7 mouse cellular contexts compared by ENCODE assay signal in the genomic region with DNA sequence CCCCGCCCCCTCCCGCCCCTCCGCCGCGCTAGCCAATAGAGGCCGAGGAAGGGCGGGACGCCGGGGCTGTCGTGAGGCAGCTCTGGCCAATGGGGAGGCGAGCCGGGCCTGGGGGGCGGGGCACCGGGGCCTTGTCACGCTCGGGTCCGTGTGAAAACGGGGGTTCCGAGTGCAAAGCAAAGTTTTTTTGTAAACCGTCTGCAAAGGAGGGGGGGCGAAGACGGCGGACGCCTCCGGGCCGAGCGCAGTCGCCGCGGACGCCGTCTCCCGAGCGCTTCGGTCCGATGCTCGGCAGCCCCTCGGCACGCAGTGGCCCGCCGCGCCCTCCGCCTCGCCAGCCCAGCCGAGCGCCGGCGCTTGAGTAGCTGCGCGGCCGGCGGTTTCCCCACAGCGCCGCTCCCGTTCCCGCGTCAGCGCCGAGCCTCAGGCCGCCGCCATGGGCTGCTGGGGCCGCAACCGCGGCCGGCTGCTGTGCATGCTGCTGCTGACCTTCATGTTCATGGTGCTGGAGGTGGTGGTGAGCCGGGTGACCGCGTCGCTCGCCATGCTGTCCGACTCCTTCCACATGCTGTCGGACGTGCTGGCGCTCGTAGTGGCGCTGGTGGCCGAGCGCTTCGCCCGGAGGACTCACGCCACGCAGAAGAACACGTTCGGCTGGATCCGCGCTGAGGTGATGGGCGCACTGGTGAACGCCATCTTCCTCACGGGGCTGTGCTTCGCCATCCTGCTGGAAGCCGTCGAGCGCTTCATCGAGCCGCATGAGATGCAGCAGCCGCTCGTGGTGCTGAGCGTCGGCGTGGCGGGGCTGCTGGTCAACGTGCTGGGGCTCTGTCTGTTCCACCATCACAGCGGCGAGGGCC. TPM values are rescaled to one million over a fixed set of nuclear protein-coding genes. Genes with fewer than 3 reads are reported as not detected.
DNase-seq lines count a peak whose midpoint lies in the region; ATAC-seq lines count a peak whose summit lies in the region.

A gene (plus strand): TSS at position 197 of the 860 bp plus-strand sequence.

- peak; percentile 100 for DNase-seq in adrenal gland, postnatal 10 days
- peak; percentile 99 for DNase-seq in embryonic facial prominence, embryonic 10.5 days (ENCODE audit: low spot score)
- peak; percentile 100 for DNase-seq in heart, adult 11 months
- peak; percentile 99 for DNase-seq in kidney, adult 18-20 months
- peak; percentile 98 for DNase-seq in limb, embryonic 11.5 days (ENCODE audit: low spot score)
- peak; percentile 98 for DNase-seq in midbrain, embryonic 14.5 days
- DNase-seq in spleen, adult 18-20 months, result peak; percentile 97 to 99

- H3K4me2 ChIP-seq in limb, embryonic 11.5 days (ENCODE audit: low read depth, severe bottlenecking), result peak within 1 kb of the TSS; percentile 96
- peak within 1 kb of the TSS; percentile 93 for H3K4me2 ChIP-seq in midbrain, embryonic 14.5 days (ENCODE audit: low read length)

- H3K27ac ChIP-seq in embryonic facial prominence, embryonic 10.5 days (replicated peaks), result peak within 1 kb of the TSS; percentile 90
- H3K27ac ChIP-seq in limb, embryonic 11.5 days (replicated peaks; ENCODE audit: low read depth, low read length), result peak within 1 kb of the TSS; percentile 60; the same call in 1 of the 2 replicates
- peak within 1 kb of the TSS; percentile 88 for H3K27ac ChIP-seq in midbrain, embryonic 14.5 days (replicated peaks; ENCODE audit: low read depth, low read length)

- peak within 1 kb of the TSS; percentile 70 for H3K9ac ChIP-seq in limb, embryonic 11.5 days (ENCODE audit: low read length)
- peak within 1 kb of the TSS; percentile 70 for H3K9ac ChIP-seq in midbrain, embryonic 14.5 days (replicated peaks; ENCODE audit: low read length)

- H3K36me3 ChIP-seq in embryonic facial prominence, embryonic 10.5 days (replicated peaks), result peaks cover 29% of the 10 kb centered on the region
- H3K36me3 ChIP-seq in limb, embryonic 11.5 days (ENCODE audit: control insufficient read depth, insufficient read depth, low read length), result peaks cover 5% of the 10 kb centered on the region
- H3K36me3 ChIP-seq in midbrain, embryonic 14.5 days (ENCODE audit: control insufficient read depth, insufficient read depth, low read length), result peaks cover 9% of the 10 kb centered on the region; the same call in 1 of the 2 replicates

- no peaks in the 10 kb centered on the region for H3K9me3 ChIP-seq in embryonic facial prominence, embryonic 10.5 days
- H3K9me3 ChIP-seq in limb, embryonic 11.5 days (ENCODE audit: control insufficient read depth, low read length), result no peaks in the 10 kb centered on the region
- no peaks in the 10 kb centered on the region for H3K9me3 ChIP-seq in midbrain, embryonic 14.5 days (ENCODE audit: control insufficient read depth, low read length)

- H3K27me3 ChIP-seq in embryonic facial prominence, embryonic 10.5 days (replicated peaks; ENCODE audit: low read depth, poor library complexity, severe bottlenecking), result peaks cover 17% of the 10 kb centered on the region
- H3K27me3 ChIP-seq in limb, embryonic 11.5 days (ENCODE audit: control insufficient read depth, insufficient read depth, low read length), result no peaks in the 10 kb centered on the region
- H3K27me3 ChIP-seq in midbrain, embryonic 14.5 days (ENCODE audit: control insufficient read depth, insufficient read depth, low read length), result no peaks in the 10 kb centered on the region

- under 1% methylated on average over 104 of the region's 104 CpGs for WGBS in embryonic facial prominence, embryonic 10.5 days
- under 1% methylated on average over 93 of the region's 104 CpGs for whole genome bisulfite sequencing in limb, embryonic 11.5 days
- under 1% methylated on average over 104 of the region's 104 CpGs for WGBS in midbrain, embryonic 14.5 days

- H3K4me3 ChIP-seq in embryonic facial prominence, embryonic 10.5 days, result peak within 1 kb of the TSS; percentile 84
- peak within 1 kb of the TSS; percentile 73 for H3K4me3 ChIP-seq in limb, embryonic 11.5 days (ENCODE audit: low read depth, low read length)
- H3K4me3 ChIP-seq in midbrain, embryonic 14.5 days (replicated peaks; ENCODE audit: low read depth, low read length), result peak within 1 kb of the TSS; percentile 90

- peaks cover 40% of the 10 kb centered on the region for H3K4me1 ChIP-seq in embryonic facial prominence, embryonic 10.5 days
- H3K4me1 ChIP-seq in limb, embryonic 11.5 days (ENCODE audit: control insufficient read depth, insufficient read depth, low read length), result peaks cover 9% of the 10 kb centered on the region
- peaks cover 34% of the 10 kb centered on the region for H3K4me1 ChIP-seq in midbrain, embryonic 14.5 days (ENCODE audit: control insufficient read depth, insufficient read depth, low read length)

- ATAC-seq in limb, embryonic 11.5 days (ENCODE audit: insufficient number of reproducible peaks, low FRiP score, low TSS enrichment, low read depth), result peak; percentile 94
- peak; percentile 99 for ATAC-seq in midbrain, embryonic 14.5 days (ENCODE audit: low FRiP score, low TSS enrichment)

RNA-seq across cellular contexts. Expression of the gene that starts here (rescaled TPM):
- 10 to 100 TPM; 16.6 to 21.0 TPM for total RNA-seq in adrenal gland, postnatal 10 days (2021)
- polyA plus RNA-seq in embryonic facial prominence, embryonic 10.5 days (2016; fragmentation: Nextera tagmentation; extraction: Ambion mirVana), result 1.5 and 1.8 TPM in 2 replicates
- polyA plus RNA-seq in limb, embryonic 11.5 days (2014; fragmentation: Nextera tagmentation; extraction: Ambion mirVana), result 1.3 and 1.6 TPM in 2 replicates
- polyA plus RNA-seq in midbrain, embryonic 14.5 days (2014; fragmentation: Nextera tagmentation; extraction: Ambion mirVana), result 2.3 and 2.9 TPM in 2 replicates

Comparison
In these comparisons a context has a peak if more than half of its experiments do, and no peak if none do; other contexts are left out.
1. Peak in every context shown above with its lines: DNase-seq, ATAC-seq, H3K4me3 ChIP-seq and H3K27ac ChIP-seq.